Mouse (Mus musculus): ENCODE measurements at regions not wholly inside any gene's neighbourhood (a gene's known extent, or its start where the extent isn't known, plus 50 kb on each side); places are given as distances from the start of the nearest gene placed in this dataset.
"Not testable (repeated sequence)": the region's sequence is repeated elsewhere in the genome, so short reads cannot be mapped to it uniquely, and the experiment has no call there.

GRCm38 (mm10) chr4:61998366-61998765 is 55.6 kb downstream of the Mup20 start:
- no peak for DNase-seq (ENCODE audit: low spot score)

- DNase-seq (ENCODE audit: low spot score): not testable (repeated sequence)
Measured at GRCm38 (mm10) chr4:61989941-61990340, 64.0 kb downstream of the Mup20 start.

- no peak for DNase-seq (ENCODE audit: low spot score)
Measured at GRCm38 (mm10) chr4:61976159-61976558, 77.8 kb downstream of the Mup20 start.

- peak; percentile 19 for DNase-seq (ENCODE audit: low spot score)
Measured at GRCm38 (mm10) chr4:61973236-61973635, 80.7 kb downstream of the Mup20 start.

GRCm38 (mm10) chr4:61969691-61970090 is 84.3 kb downstream of the Mup20 start:
- no peak for DNase-seq (ENCODE audit: low spot score)

GRCm38 (mm10) chr4:61967674-61968073 is 86.3 kb downstream of the Mup20 start:
- not testable (repeated sequence) for DNase-seq (ENCODE audit: low spot score)

GRCm38 (mm10) chr4:61962315-61962714 is 91.6 kb downstream of the Mup20 start:
- no peak for DNase-seq (ENCODE audit: low spot score)

Data from c-Kit-positive CD71-positive TER-119-positive erythroid progenitor cells, embryonic 14.5 days (primary cell).